Mouse (Mus musculus) MEL (cell line): ENCODE results near the gene Csnk1g1.

ENCODE experiments used
- CTCF ChIP-seq, 3 experiments: IDR thresholded peaks in 2 of 3; conservative IDR thresholded peaks in 1 of 3; 2 replicates each; pipeline ENCODE4 v1.5.1; 2011 to 2012; ENCODE audit warnings: low read length in 3 of 3, low read depth in 2 of 3, mild to moderate bottlenecking in 2 of 3, improper control_type of control experiment in 1 of 3, inconsistent platforms in 1 of 3, mixed read lengths in 1 of 3, moderate library complexity in 1 of 3; ENCODE audit not compliant: control insufficient read depth in 1 of 3, insufficient read depth in 1 of 3, poor library complexity in 1 of 3, severe bottlenecking in 1 of 3
- EP300 ChIP-seq, 2 experiments: IDR thresholded peaks; 2 replicates each; pipeline ENCODE4 v1.6.1; 2011; ENCODE audit warnings: improper control_type of control experiment in 2 of 2, low read length in 2 of 2, low read depth in 1 of 2, mild to moderate bottlenecking in 1 of 2
- ETS1 ChIP-seq: IDR thresholded peaks from 2 replicates; pipeline ENCODE4 v1.6.1; 2012; ENCODE audit warnings: low read depth, mild to moderate bottlenecking, inconsistent platforms, low read length, improper control_type of control experiment, moderate library complexity
- GATA1 ChIP-seq: IDR thresholded peaks from 2 replicates; pipeline ENCODE4 v1.6.1; 2011; ENCODE audit warnings: low read depth, low read length, improper control_type of control experiment
- KAT2A ChIP-seq: conservative IDR thresholded peaks from 2 replicates; pipeline ENCODE4 v1.6.1; 2012; ENCODE audit warnings: low read depth, low read length, improper control_type of control experiment, inconsistent platforms
- MAX ChIP-seq: IDR thresholded peaks from 2 replicates; pipeline ENCODE4 v1.6.1; 2011; ENCODE audit warnings: low read length, improper control_type of control experiment
- MAZ ChIP-seq: IDR thresholded peaks from 2 replicates; pipeline ENCODE4 v1.6.1; 2012; ENCODE audit warnings: low read depth, mild to moderate bottlenecking, inconsistent platforms, low read length, improper control_type of control experiment
- MYB ChIP-seq: IDR thresholded peaks from 2 replicates; pipeline ENCODE4 v1.6.1; 2011; ENCODE audit warnings: mild to moderate bottlenecking, low read depth, low read length, improper control_type of control experiment
- MYC ChIP-seq: IDR thresholded peaks from 2 replicates; pipeline ENCODE4 v1.6.1; 2011; ENCODE audit warnings: low read depth, mild to moderate bottlenecking, low read length, improper control_type of control experiment, moderate library complexity
- POLR2A ChIP-seq, 2 experiments: IDR thresholded peaks; 2 replicates each; pipeline ENCODE4 v1.6.1; 2011 to 2012; ENCODE audit warnings: low read length in 2 of 2, mild to moderate bottlenecking in 2 of 2, control low read depth in 1 of 2, improper control_type of control experiment in 1 of 2, low read depth in 1 of 2, moderate library complexity in 1 of 2; ENCODE audit not compliant: control insufficient read depth in 1 of 2, insufficient read depth in 1 of 2, poor library complexity in 1 of 2
- SMC3 ChIP-seq: IDR thresholded peaks from 2 replicates; pipeline ENCODE4 v1.6.1; 2011; ENCODE audit warnings: low read depth, low read length, improper control_type of control experiment
- USF1 ChIP-seq: IDR thresholded peaks from 2 replicates; pipeline ENCODE4 v1.6.1; 2014; ENCODE audit warnings: low read depth, mild to moderate bottlenecking, inconsistent platforms, low read length, improper control_type of control experiment, moderate library complexity
- ZMIZ1 ChIP-seq: IDR thresholded peaks from 2 replicates; pipeline ENCODE4 v1.6.1; 2012; ENCODE audit warnings: low read depth, mild to moderate bottlenecking, inconsistent platforms, low read length, improper control_type of control experiment, moderate library complexity

DNA sequence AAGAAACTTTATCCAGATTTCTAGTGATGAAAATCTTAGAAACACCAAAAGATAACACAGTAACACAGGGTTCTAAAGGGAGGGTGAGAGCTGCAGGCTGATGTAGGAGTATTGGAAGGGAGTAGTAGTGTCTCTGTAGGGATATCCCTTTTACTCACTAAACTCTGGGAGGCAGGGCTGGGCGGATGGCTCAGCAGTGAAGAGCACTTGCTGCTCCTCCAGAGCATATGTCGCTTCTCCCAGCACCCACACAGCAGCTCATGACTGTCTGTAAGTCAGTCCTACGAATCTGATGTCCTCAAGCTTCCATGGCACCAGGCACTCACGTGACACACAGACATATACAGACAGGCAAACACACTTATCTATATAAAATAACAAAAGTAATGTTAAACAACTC, 129.4 kb downstream of the Csnk1g1 start:
- TF ChIP-seq CTCF (IDR thresholded peaks at IDR 0.05 in 2 of 3, conservative IDR thresholded peaks at IDR 0.05 in 1 of 3; ENCODE audit: control insufficient read depth in 1 of 3, insufficient read depth in 1 of 3, low read depth in 2 of 3, low read length in 3 of 3, poor library complexity in 1 of 3, severe bottlenecking in 1 of 3): no peak
- no peak for TF ChIP-seq POLR2A (IDR thresholded peaks at IDR 0.05; ENCODE audit: control insufficient read depth in 1 of 2, insufficient read depth in 1 of 2, low read depth in 1 of 2, low read length in 2 of 2, poor library complexity in 1 of 2)
- TF ChIP-seq GATA1: no peak
- no peak for TF ChIP-seq MAZ
- no peak for TF ChIP-seq MYB
- TF ChIP-seq MAX: no peak
- TF ChIP-seq USF1: no peak
- TF ChIP-seq MYC: no peak
- no peak for TF ChIP-seq SMC3
- no peak for TF ChIP-seq ZMIZ1
- no peak for TF ChIP-seq EP300 (IDR thresholded peaks at IDR 0.05; ENCODE audit: low read depth in 1 of 2, low read length in 2 of 2)
- TF ChIP-seq KAT2A: no peak
- TF ChIP-seq ETS1: no peak
